Mouse (Mus musculus): Measurements from ENCODE around the gene Ankib1. TPM values are rescaled to one million over a fixed set of nuclear protein-coding genes. Genes with fewer than 3 reads are reported as not detected.

Gene Ankib1
- polyA plus RNA-seq, 1 experiment: 10.1 TPM

GRCm38 (mm10) chr5:3648206-3648848, 154.4 kb downstream of the Ankib1 start:
- Histone ChIP-seq H3K27ac (ENCODE audit: control insufficient read depth, insufficient read depth, low read depth, low read length, poor library complexity) (no peak overlapping the region), H3K4me1 (ENCODE audit: control insufficient read depth, insufficient read depth, low read length) (no peaks in the 10 kb centered on the region; the same call in 1 of the 2 replicates)
- TF ChIP-seq CTCF (IDR thresholded peaks at IDR 0.05; ENCODE audit: control insufficient read depth, insufficient read depth, low read length) (no peak), POLR2A (IDR thresholded peaks at IDR 0.05; ENCODE audit: borderline replicate concordance, control insufficient read depth, low read depth, low read length) (no peak)

GRCm38 (mm10) chr5:3647708-3648121, 155.0 kb downstream of the Ankib1 start:
- under 1% methylated on average over 31 of the region's 46 CpGs for WGBS
- Histone ChIP-seq H3K27ac (ENCODE audit: control insufficient read depth, insufficient read depth, low read depth, low read length, poor library complexity) (peak overlapping the region; percentile 98), H3K4me1 (ENCODE audit: control insufficient read depth, insufficient read depth, low read length) (no peaks in the 10 kb centered on the region; the same call in 1 of the 2 replicates), H3K4me3 (replicated peaks; ENCODE audit: control insufficient read depth, low read depth, low read length) (peak overlapping the region; percentile 91)
- TF ChIP-seq CTCF (IDR thresholded peaks at IDR 0.05; ENCODE audit: control insufficient read depth, insufficient read depth, low read length): peak; percentile 15; the same call in 1 of the 2 replicates
- TF ChIP-seq POLR2A (IDR thresholded peaks at IDR 0.05; ENCODE audit: borderline replicate concordance, control insufficient read depth, low read depth, low read length): peak; percentile 38; the same call in 1 of the 2 replicates

More at GRCm38 (mm10) chr5:3648206-3648848, 154.4 kb downstream of the Ankib1 start:
- 38% methylated on average over 4 of the region's 4 CpGs for WGBS
- H3K4me3 ChIP-seq (replicated peaks; ENCODE audit: control insufficient read depth, low read depth, low read length): no peak overlapping the region

GRCm38 (mm10) chr5:3646991-3647707, 155.6 kb downstream of the Ankib1 start:
- peak overlapping the region; percentile 91 for H3K4me3 ChIP-seq (replicated peaks; ENCODE audit: control insufficient read depth, low read depth, low read length)
- under 1% methylated on average over 60 of the region's 60 CpGs for WGBS
- TF ChIP-seq CTCF (IDR thresholded peaks at IDR 0.05; ENCODE audit: control insufficient read depth, insufficient read depth, low read length) (peak; percentile 63), POLR2A (IDR thresholded peaks at IDR 0.05; ENCODE audit: borderline replicate concordance, control insufficient read depth, low read depth, low read length) (no peak)
- peak overlapping the region; percentile 98 for H3K27ac ChIP-seq (ENCODE audit: control insufficient read depth, insufficient read depth, low read depth, low read length, poor library complexity)
- no peaks in the 10 kb centered on the region; the same call in 1 of the 2 replicates for H3K4me1 ChIP-seq (ENCODE audit: control insufficient read depth, insufficient read depth, low read length)

- TF ChIP-seq POLR2A (IDR thresholded peaks at IDR 0.05; ENCODE audit: borderline replicate concordance, control insufficient read depth, low read depth, low read length) (no peak), CTCF (IDR thresholded peaks at IDR 0.05; ENCODE audit: control insufficient read depth, insufficient read depth, low read length) (no peak)
- WGBS: 15% methylated on average over 6 of the region's 6 CpGs
- H3K27ac ChIP-seq (ENCODE audit: control insufficient read depth, insufficient read depth, low read depth, low read length, poor library complexity): no peak overlapping the region
- H3K4me3 ChIP-seq (replicated peaks; ENCODE audit: control insufficient read depth, low read depth, low read length): peak overlapping the region; percentile 91
- H3K4me1 ChIP-seq (ENCODE audit: control insufficient read depth, insufficient read depth, low read length): no peaks in the 10 kb centered on the region; the same call in 1 of the 2 replicates
Measured at GRCm38 (mm10) chr5:3646539-3646938, 156.2 kb downstream of the Ankib1 start.

- Histone ChIP-seq H3K4me3 (replicated peaks; ENCODE audit: control insufficient read depth, low read depth, low read length) (no peak overlapping the region), H3K27ac (ENCODE audit: control insufficient read depth, insufficient read depth, low read depth, low read length, poor library complexity) (no peak overlapping the region), H3K4me1 (ENCODE audit: control insufficient read depth, insufficient read depth, low read length) (no peaks in the 10 kb centered on the region; the same call in 1 of the 2 replicates)
- WGBS: 74% methylated on average over 6 of the region's 6 CpGs
- TF ChIP-seq CTCF (IDR thresholded peaks at IDR 0.05; ENCODE audit: control insufficient read depth, insufficient read depth, low read length): no peak
- TF ChIP-seq POLR2A (IDR thresholded peaks at IDR 0.05; ENCODE audit: borderline replicate concordance, control insufficient read depth, low read depth, low read length): no peak
Measured at GRCm38 (mm10) chr5:3645326-3645725, 157.4 kb downstream of the Ankib1 start.

GRCm38 (mm10) chr5:3644621-3645020, 158.1 kb downstream of the Ankib1 start:
- H3K27ac ChIP-seq (ENCODE audit: control insufficient read depth, insufficient read depth, low read depth, low read length, poor library complexity): no peak overlapping the region
- 92% methylated on average over 6 of the region's 6 CpGs for WGBS
- H3K4me3 ChIP-seq (replicated peaks; ENCODE audit: control insufficient read depth, low read depth, low read length): no peak overlapping the region
- TF ChIP-seq CTCF (IDR thresholded peaks at IDR 0.05; ENCODE audit: control insufficient read depth, insufficient read depth, low read length): no peak
- no peak for TF ChIP-seq POLR2A (IDR thresholded peaks at IDR 0.05; ENCODE audit: borderline replicate concordance, control insufficient read depth, low read depth, low read length)
- H3K4me1 ChIP-seq (ENCODE audit: control insufficient read depth, insufficient read depth, low read length): no peaks in the 10 kb centered on the region; the same call in 1 of the 2 replicates

Other genes starting within 250 kb of the Ankib1 start
- gene 1700109H08Rik, start 231.4 kb downstream of the Ankib1 start, polyA plus RNA-seq (2011; ENCODE audit: insufficient read depth, insufficient read length, low replicate concordance, missing spikeins): 18.6 and 51.6 TPM in 2 replicates
- gene Pex1, start 206.9 kb downstream of the Ankib1 start, polyA plus RNA-seq (2011; ENCODE audit: insufficient read depth, insufficient read length, low replicate concordance, missing spikeins): 7.5 and 17.4 TPM in 2 replicates
- gene Rbm48, start 206.3 kb downstream of the Ankib1 start, polyA plus RNA-seq (2011; ENCODE audit: insufficient read depth, insufficient read length, low replicate concordance, missing spikeins): 3.4 and 4.8 TPM in 2 replicates
- gene Tmbim7, start 151.7 kb downstream of the Ankib1 start, polyA plus RNA-seq (2011; ENCODE audit: insufficient read depth, insufficient read length, low replicate concordance, missing spikeins): not detected in 2 replicates
- gene Gatad1, start 145.7 kb downstream of the Ankib1 start, polyA plus RNA-seq (2011; ENCODE audit: insufficient read depth, insufficient read length, low replicate concordance, missing spikeins): 46.5 and 62.7 TPM in 2 replicates
- 21.5 and 32.2 TPM in 2 replicates for gene Krit1, start 259 bp upstream of the Ankib1 start, polyA plus RNA-seq (2011; ENCODE audit: insufficient read depth, insufficient read length, low replicate concordance, missing spikeins)
- not detected in 2 replicates for gene Lrrd1, start 42.2 kb upstream of the Ankib1 start, polyA plus RNA-seq (2011; ENCODE audit: insufficient read depth, insufficient read length, low replicate concordance, missing spikeins)
- 17.8 and 27.0 TPM in 2 replicates for gene Mterf1a, start 91.0 kb upstream of the Ankib1 start, polyA plus RNA-seq (2011; ENCODE audit: insufficient read depth, insufficient read length, low replicate concordance, missing spikeins)
- gene Akap9, start 125.1 kb upstream of the Ankib1 start, polyA plus RNA-seq (2011; ENCODE audit: insufficient read depth, insufficient read length, low replicate concordance, missing spikeins): 10.2 and 12.5 TPM in 2 replicates

All from bone marrow, adult 2 months (tissue).